Mouse (Mus musculus) megakaryocyte, embryonic 14.5 days (primary cell): ENCODE data around the gene Vps16. TPM values are rescaled to one million over a fixed set of nuclear protein-coding genes. Genes with fewer than 3 reads are reported as not detected.

ENCODE experiments used
- H3K27me3 ChIP-seq: replicated peaks from 2 replicates; pipeline ENCODE3; 2012; ENCODE audit warnings: inconsistent platforms
- H3K36me3 ChIP-seq: replicated peaks from 2 replicates; pipeline ENCODE3; 2012; ENCODE audit warnings: low read length, inconsistent platforms, mixed read lengths
- H3K4me1 ChIP-seq: 2 replicates; pipeline ENCODE4 v1.6.1; 2012; ENCODE audit warnings: inconsistent platforms
- H3K4me3 ChIP-seq: replicated peaks from 2 replicates; pipeline ENCODE3; 2012; ENCODE audit warnings: moderate library complexity, mild to moderate bottlenecking, inconsistent platforms
- H3K9me3 ChIP-seq: 2 replicates; pipeline ENCODE4 v1.6.1; 2012; ENCODE audit warnings: inconsistent platforms
- FLI1 ChIP-seq: IDR thresholded peaks from 2 replicates; pipeline ENCODE4 v1.6.1; 2012; ENCODE audit warnings: low read length, inconsistent platforms, mixed read lengths
- GATA1 ChIP-seq: IDR thresholded peaks from 3 replicates; pipeline ENCODE4 v1.6.1; 2012; ENCODE audit warnings: mixed read lengths, low read length, inconsistent platforms, borderline replicate concordance
- polyA plus RNA-seq: library from polyadenylated mRNA; stranded (reverse); fragments of >175 nt; gene quantifications from 2 replicates; pipeline ENCODE4 v1.2.3, GENCODE M21; 2012; ENCODE audit warnings: low replicate concordance; ENCODE audit not compliant: insufficient read depth

Vps16 gene
- polyA plus RNA-seq, 1 experiment = 8.9 TPM

- Histone ChIP-seq H3K36me3 (peaks cover 26% of the 10 kb centered on the region), H3K27me3 (peaks cover 6% of the 10 kb centered on the region), H3K9me3 (no peaks in the 10 kb centered on the region), H3K4me3 (no peak overlapping the region), H3K4me1 (peaks cover 9% of the 10 kb centered on the region)
- TF ChIP-seq GATA1 = no peak
- TF ChIP-seq FLI1 = no peak
These were observed 9.9 kb upstream of the Vps16 start for GRCm38 (mm10) chr2:130414094-130414856.

- H3K9me3 ChIP-seq = no peaks in the 10 kb centered on the region
- H3K36me3 ChIP-seq = peaks cover 56% of the 10 kb centered on the region
- no peak for TF ChIP-seq GATA1
- TF ChIP-seq FLI1 = no peak
- H3K4me1 ChIP-seq = peaks cover 64% of the 10 kb centered on the region
- H3K27me3 ChIP-seq = no peaks in the 10 kb centered on the region
- peak overlapping the region; percentile 35 for H3K4me3 ChIP-seq
These were observed 2.1 kb upstream of the Vps16 start for GRCm38 (mm10) chr2:130421781-130422620.

DNA sequence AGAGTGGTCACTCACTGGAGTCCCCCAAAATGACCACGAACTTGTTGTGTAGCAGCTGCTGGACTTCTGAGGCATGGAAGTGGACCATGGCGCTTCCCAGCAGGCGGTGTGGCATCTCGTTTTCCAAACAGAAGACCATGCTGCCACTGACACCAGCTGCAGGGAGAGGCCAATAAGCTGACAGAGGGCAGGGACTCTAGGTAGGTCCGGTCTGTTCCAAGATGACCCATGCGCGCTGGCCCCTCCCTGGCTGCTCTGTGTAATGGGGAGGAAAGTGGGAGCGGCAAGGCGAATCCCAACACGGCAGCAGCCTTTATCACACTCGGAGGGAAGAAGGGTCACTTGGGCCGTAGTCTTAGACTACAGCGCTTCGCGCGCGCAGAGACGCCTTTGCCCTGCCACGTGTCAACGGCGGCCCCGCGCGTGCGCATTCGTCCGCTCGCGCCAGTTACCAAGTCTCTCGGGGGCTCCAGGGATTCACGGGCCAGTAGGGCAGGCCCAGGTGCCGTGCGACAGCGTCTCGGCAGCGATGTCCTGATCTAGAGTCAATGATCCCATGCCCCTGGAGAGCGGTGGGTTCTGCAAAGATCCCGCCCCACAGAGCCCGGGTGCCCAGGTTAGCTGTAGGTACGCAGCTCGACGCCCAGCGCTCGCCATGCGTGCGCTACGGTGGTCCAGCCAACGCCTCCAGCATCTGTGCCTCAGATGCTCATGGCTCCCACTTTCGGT is 578 bp upstream of the Vps16 start:
- Histone ChIP-seq H3K9me3 (no peaks in the 10 kb centered on the region), H3K36me3 (peaks cover 50% of the 10 kb centered on the region), H3K4me1 (peaks cover 75% of the 10 kb centered on the region), H3K4me3 (peak overlapping the region; percentile 94), H3K27me3 (no peaks in the 10 kb centered on the region)
- TF ChIP-seq FLI1 (no peak), GATA1 (no peak)

DNA sequence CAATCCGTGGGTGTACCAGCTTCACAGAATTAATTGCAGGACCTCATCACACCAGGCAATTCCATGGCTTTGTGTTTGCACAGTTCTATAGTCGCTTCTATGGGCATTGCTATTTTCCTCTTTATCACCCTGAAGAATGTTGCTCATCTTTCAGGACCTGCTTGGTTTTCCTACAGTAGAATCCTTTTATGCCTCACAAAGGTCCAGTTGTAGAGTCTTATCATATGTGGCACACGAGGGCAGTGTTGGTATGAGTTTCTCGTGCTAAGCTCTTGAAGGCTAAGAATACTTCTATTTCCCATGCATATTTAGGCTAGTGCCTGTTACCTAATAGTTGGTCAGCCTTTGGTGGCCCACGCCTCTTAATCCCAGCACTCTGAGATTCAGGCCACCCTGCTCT is 973 bp downstream of the Vps16 start:
- Histone ChIP-seq H3K4me1 (peaks cover 86% of the 10 kb centered on the region), H3K36me3 (peaks cover 36% of the 10 kb centered on the region), H3K27me3 (no peaks in the 10 kb centered on the region), H3K9me3 (no peaks in the 10 kb centered on the region), H3K4me3 (peak overlapping the region; percentile 94)
- TF ChIP-seq FLI1 (no peak), GATA1 (no peak)

- Histone ChIP-seq H3K4me1 (peaks cover 85% of the 10 kb centered on the region), H3K4me3 (no peak overlapping the region), H3K27me3 (no peaks in the 10 kb centered on the region), H3K9me3 (no peaks in the 10 kb centered on the region), H3K36me3 (peaks cover 22% of the 10 kb centered on the region)
- TF ChIP-seq FLI1 = no peak
- no peak for TF ChIP-seq GATA1
These were observed 5.7 kb downstream of the Vps16 start for GRCm38 (mm10) chr2:130429851-130430250.

DNA sequence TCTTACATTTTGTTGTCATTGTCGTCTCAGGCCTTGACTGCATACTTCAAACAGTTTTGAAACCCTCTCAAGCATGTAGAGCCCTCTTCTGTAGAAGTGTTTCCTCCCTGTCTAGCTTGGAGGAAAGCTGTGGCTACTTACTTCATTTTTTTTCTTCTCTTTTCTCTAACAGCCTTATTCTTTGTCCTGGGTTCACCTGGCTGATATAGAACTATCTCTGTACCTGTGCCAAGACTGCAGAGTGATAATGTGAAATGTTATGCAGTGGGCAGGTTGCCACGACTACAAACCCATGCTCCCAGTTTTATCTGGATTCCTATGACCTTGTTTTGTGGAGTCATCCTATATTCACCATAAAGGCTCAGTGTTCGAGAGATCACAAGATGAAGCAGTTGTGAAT is 6.3 kb downstream of the Vps16 start:
- peaks cover 22% of the 10 kb centered on the region for H3K36me3 ChIP-seq
- TF ChIP-seq GATA1 (no peak), FLI1 (no peak)
- no peak overlapping the region for H3K4me3 ChIP-seq
- H3K4me1 ChIP-seq = peaks cover 79% of the 10 kb centered on the region
- H3K27me3 ChIP-seq = no peaks in the 10 kb centered on the region
- H3K9me3 ChIP-seq = no peaks in the 10 kb centered on the region

GRCm38 (mm10) chr2:130432157-130432556 is 8.0 kb downstream of the Vps16 start:
- Histone ChIP-seq H3K36me3 (peaks cover 27% of the 10 kb centered on the region), H3K27me3 (no peaks in the 10 kb centered on the region), H3K9me3 (no peaks in the 10 kb centered on the region), H3K4me3 (no peak overlapping the region), H3K4me1 (peaks cover 76% of the 10 kb centered on the region)
- TF ChIP-seq GATA1 (no peak), FLI1 (no peak)

DNA sequence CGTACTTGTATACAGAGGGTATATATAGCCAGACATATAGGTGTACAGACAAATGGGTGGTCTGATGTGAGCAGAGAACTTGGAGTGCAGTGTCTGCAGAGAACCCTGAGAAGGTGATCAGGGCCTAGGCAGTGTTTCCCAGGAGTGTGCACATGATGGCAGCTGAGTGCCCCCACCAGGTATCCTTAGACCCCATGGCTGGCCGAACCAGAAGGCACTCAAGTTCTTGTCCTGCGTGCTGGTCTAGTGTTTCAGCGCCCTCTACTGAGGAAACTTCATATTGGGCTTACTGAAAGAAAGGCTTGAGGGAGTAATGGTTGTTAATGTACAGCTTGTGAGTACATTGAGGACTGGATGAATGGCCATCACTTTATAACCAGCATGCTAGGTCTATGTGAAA is 9.0 kb downstream of the Vps16 start:
- Histone ChIP-seq H3K36me3 (peaks cover 30% of the 10 kb centered on the region), H3K27me3 (no peaks in the 10 kb centered on the region), H3K4me1 (peaks cover 76% of the 10 kb centered on the region), H3K9me3 (no peaks in the 10 kb centered on the region), H3K4me3 (no peak overlapping the region)
- TF ChIP-seq GATA1 = no peak
- no peak for TF ChIP-seq FLI1

DNA sequence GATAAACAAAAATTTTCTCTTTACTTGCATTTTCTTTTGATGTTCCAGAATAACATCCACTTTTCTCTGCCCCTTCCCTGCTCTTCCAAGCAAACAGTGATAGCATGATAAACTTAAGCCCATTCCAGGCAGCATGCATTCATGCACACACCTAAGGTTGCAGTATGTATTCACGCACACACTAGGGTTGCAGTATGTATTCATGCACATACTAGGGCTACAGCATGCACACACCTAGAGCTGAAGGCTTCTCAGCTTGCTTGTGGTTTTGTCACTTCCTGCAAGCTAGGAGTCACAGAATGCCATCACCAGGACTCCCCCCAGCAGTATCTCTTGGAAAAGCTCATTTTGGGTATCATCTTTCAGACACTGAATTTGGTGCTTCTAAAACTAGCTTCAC is 12.6 kb downstream of the Vps16 start:
- Histone ChIP-seq H3K27me3 (no peaks in the 10 kb centered on the region), H3K36me3 (peaks cover 60% of the 10 kb centered on the region), H3K4me1 (peaks cover 57% of the 10 kb centered on the region), H3K4me3 (peak overlapping the region; percentile 74), H3K9me3 (no peaks in the 10 kb centered on the region)
- TF ChIP-seq GATA1 (no peak), FLI1 (no peak)
